Comparison of ENCODE assay signal across 25 mouse cellular contexts in genomic region chr13:89827838-89828237, GRCm38 (mm10).
"Had no signal": no experiment of that assay in that cellular context is flagged by ENCODE, and none has a peak within 500 bp of the region (broad histone marks: within the 10 kb centered on the region; RNA-seq: fewer than 3 reads in every experiment).

No protein-coding gene starts in this region.

- H3K4me3 ChIP-seq: kidney, embryonic 15.5 days; limb, embryonic 12.5 days; limb, embryonic 15.5 days; megakaryocyte, embryonic 14.5 days; midbrain, embryonic 10.5 days; midbrain, embryonic 13.5 days; myocyte; neural tube, embryonic 13.5 days had no signal

- H3K27ac ChIP-seq: kidney, embryonic 15.5 days; limb, embryonic 12.5 days; limb, embryonic 15.5 days; liver, embryonic 14.5 days; midbrain, embryonic 10.5 days; midbrain, embryonic 13.5 days; neural tube, embryonic 13.5 days; stomach, postnatal 0 days had no signal

- H3K9ac ChIP-seq: kidney, embryonic 15.5 days; limb, embryonic 12.5 days; limb, embryonic 15.5 days; liver, embryonic 14.5 days; liver, postnatal 0 days; lung, embryonic 14.5 days; midbrain, embryonic 13.5 days; neural tube, embryonic 13.5 days had no signal

- H3K4me2 ChIP-seq: kidney, embryonic 15.5 days; limb, embryonic 12.5 days; limb, embryonic 15.5 days; liver, embryonic 11.5 days; lung, embryonic 14.5 days; midbrain, embryonic 13.5 days; neural tube, embryonic 13.5 days had no signal

- H3K9me3 ChIP-seq: kidney, embryonic 15.5 days; limb, embryonic 12.5 days; limb, embryonic 15.5 days; megakaryocyte, embryonic 14.5 days; midbrain, embryonic 10.5 days; midbrain, embryonic 13.5 days; neural tube, embryonic 13.5 days had no signal

- DNase-seq: kidney, adult 2 months; kidney, postnatal 10 days; kidney, postnatal 36 days; left cerebral cortex, postnatal 4 days; liver, postnatal 0 days; lung, embryonic 14.5 days; lung, postnatal 14 days; lung, postnatal 4 days; right cerebral cortex, postnatal 14 days; right cerebral cortex, postnatal 4 days; thymus, adult 2 months; thymus, postnatal 14 days; thymus, postnatal 4 days had no signal

- H3K36me3 ChIP-seq: kidney, embryonic 15.5 days; limb, embryonic 12.5 days; limb, embryonic 15.5 days; midbrain, embryonic 10.5 days; midbrain, embryonic 13.5 days; neural tube, embryonic 13.5 days had no signal

- H3K4me1 ChIP-seq: kidney, embryonic 15.5 days; limb, embryonic 15.5 days; megakaryocyte, embryonic 14.5 days; midbrain, embryonic 13.5 days; neural tube, embryonic 13.5 days had no signal

- ATAC-seq: liver, postnatal 0 days; midbrain, embryonic 13.5 days; midbrain, embryonic 16.5 days had no signal

- H3K27me3 ChIP-seq: kidney, embryonic 15.5 days; limb, embryonic 12.5 days; limb, embryonic 15.5 days; megakaryocyte, embryonic 14.5 days; midbrain, embryonic 13.5 days; neural tube, embryonic 13.5 days had no signal
